Mouse (Mus musculus): Measurements from ENCODE around the gene Lancl1.
A peak's percentile ranks its signal among the peaks of the same experiment; 100 is the strongest.

Lancl1 gene

GRCm38 (mm10) chr1:67038246-67038987 is at the start of gene Lancl1:
Gene Lancl1, minus strand, starts transcription at chr1:67038872.
- peak; percentile 85 for DNase-seq (ENCODE audit: low read depth, low spot score)

- no peak for DNase-seq (ENCODE audit: low read depth, low spot score)
Observed at GRCm38 (mm10) chr1:67079146-67079545, 40.5 kb upstream of the Lancl1 start.

DNA sequence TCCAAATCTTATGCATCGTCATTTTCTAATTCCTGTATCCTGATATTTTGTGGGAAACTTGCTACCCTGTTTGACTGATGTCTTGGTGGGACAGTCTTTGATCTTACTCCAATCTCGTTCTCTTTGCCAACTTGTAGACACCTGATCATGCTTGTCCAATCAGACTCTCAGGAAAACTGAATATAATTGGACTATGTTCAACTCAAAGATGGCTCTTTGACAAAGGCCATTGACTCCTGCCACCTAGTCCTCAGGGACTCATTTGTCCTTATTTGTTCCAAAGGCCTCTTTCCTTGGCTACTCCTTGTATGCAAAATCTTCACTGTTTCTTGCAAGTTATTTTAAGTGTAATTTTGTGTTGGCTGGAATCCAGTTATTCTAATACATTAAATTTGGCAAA is 40.0 kb upstream of the Lancl1 start:
- DNase-seq (ENCODE audit: low read depth, low spot score): no peak

DNA sequence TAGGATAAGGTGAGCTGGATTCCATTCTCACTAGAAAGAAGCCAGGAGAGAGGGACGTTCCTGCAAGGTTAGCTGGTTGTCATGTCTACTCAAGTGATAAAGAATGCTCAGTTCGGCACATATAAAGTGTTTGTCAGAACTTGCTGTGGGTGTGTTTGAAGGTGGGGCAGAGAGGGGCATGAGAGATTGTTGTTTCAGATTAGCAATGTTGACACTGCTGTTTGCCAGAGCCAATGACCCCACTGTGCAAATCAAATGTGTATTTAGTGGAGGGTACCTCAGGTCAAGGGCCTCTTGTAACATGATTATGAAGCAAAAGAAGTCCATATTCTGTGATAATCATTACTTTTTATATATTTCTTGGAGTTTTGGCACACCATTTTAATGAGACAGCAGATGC is 39.1 kb upstream of the Lancl1 start:
- no peak for DNase-seq (ENCODE audit: low read depth, low spot score)

- DNase-seq (ENCODE audit: low read depth, low spot score): no peak
Observed at GRCm38 (mm10) chr1:67067561-67067960, 28.9 kb upstream of the Lancl1 start.

DNA sequence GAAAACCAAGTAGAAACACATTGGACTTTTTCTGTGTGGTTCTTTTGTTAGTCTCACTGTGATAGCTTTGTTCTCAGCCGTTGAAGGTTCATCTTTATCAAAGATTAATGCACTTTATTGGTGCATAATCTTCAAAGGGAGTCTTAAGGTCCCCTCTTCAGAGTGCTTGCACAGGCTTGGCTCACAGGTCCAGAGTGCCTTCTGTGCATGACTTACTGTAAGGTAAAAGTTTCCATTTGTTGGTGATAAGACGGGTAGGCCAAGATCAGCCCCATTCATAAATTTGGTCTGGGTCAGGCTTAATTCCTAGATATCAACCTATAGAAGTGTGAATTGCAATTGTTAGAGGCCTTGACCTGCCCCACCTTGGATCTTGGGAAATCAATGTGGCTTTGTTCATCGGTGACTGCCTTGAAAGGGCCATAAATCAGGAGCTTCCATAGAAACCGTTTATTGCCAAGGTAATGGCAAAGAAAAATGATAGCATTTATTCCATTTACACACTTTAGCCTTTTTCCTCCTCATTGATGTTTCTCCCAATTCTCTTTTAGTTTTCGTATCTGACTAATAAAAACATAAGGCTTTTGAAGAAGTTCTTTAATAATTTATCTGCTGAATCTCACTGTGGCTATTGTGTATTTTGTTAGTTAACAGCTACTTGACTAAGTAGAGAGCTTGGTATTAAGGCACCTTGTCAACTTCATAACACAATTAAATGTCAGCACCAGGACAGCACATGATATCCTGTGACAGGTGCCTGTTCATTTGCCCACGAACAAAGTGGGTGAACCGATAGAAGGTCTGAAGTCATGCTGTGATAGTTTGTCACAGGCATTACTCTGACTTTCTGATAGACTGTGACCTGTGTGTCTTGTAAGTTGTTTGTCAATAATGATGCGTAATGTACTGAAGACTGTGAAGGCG is 26.9 kb upstream of the Lancl1 start:
- no peak for DNase-seq (ENCODE audit: low read depth, low spot score)

- peak; percentile 81 for DNase-seq (ENCODE audit: low read depth, low spot score)
Observed at GRCm38 (mm10) chr1:67061456-67062085, 22.9 kb upstream of the Lancl1 start.

- DNase-seq (ENCODE audit: low read depth, low spot score): no peak
Observed at GRCm38 (mm10) chr1:67055816-67056215, 17.1 kb upstream of the Lancl1 start.

GRCm38 (mm10) chr1:67052721-67053120 is 14.0 kb upstream of the Lancl1 start:
- DNase-seq (ENCODE audit: low read depth, low spot score): no peak

DNA sequence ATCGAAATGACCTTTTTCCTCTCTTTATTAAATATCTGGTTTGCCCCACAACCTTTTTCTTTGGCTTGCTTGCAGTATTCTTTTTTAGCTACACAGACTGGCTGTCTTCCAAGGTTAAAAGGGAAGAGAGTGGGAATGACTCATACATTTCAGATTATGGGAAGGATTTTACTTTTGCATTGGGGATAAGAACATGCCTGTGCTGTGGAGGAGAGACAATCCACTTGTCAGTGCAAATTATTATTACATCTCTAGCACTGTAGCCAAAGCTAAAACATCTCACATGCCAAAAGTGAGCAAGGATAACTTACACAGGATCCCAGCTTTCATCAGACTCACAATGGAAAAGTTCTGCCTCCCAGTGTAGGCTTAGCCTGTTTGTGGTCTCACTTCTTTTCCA is 10.9 kb upstream of the Lancl1 start:
- peak; percentile 83 for DNase-seq (ENCODE audit: low read depth, low spot score)

GRCm38 (mm10) chr1:67048696-67049095 is 10.0 kb upstream of the Lancl1 start:
- peak; percentile 54 for DNase-seq (ENCODE audit: low read depth, low spot score)

DNA sequence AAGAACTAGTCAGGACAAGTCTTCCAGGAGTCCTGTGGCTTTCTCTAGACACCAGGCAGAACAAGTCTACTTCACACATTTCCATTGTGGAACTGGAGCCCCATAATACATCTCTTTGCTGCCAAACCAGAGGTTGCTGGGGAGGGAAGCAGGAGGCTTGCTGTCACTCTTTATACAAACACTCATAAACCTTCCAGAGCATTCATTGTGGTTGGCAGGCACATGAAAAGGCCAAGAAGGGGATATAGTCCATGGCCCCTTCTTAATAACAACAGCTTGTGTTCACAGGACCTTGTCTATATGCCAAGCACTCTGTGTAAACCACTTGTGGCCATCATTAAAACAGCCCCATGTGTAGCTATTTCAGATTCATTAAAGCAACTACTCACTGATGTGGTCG is 6.4 kb upstream of the Lancl1 start:
- no peak for DNase-seq (ENCODE audit: low read depth, low spot score)

DNA sequence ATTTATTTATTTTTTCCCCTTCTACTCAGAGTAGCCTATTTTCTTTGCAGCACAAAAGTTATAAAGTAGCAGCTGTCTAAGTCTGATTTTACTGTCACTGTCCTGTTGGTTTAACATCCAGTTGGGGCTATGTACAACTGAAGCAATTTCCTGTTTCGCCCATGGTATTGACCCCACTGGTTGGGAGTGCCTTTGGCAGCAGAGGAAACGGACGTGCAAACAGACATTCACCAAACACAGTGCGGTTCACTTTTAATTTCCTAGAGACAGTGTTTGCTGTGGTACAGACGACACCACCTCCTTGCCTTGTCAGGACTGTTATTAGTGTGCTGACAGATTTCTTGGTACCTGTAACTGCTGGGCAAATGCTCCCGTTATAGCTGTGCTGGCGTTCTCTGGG is 3.9 kb upstream of the Lancl1 start:
- no peak for DNase-seq (ENCODE audit: low read depth, low spot score)

- no peak for DNase-seq (ENCODE audit: low read depth, low spot score)
Observed at GRCm38 (mm10) chr1:67039083-67039482, 411 bp upstream of the Lancl1 start.

GRCm38 (mm10) chr1:67037198-67037597 is 1.5 kb downstream of the Lancl1 start:
- DNase-seq (ENCODE audit: low read depth, low spot score): no peak

- no peak for DNase-seq (ENCODE audit: low read depth, low spot score)
Observed at GRCm38 (mm10) chr1:67033278-67033677, 5.4 kb downstream of the Lancl1 start.

DNA sequence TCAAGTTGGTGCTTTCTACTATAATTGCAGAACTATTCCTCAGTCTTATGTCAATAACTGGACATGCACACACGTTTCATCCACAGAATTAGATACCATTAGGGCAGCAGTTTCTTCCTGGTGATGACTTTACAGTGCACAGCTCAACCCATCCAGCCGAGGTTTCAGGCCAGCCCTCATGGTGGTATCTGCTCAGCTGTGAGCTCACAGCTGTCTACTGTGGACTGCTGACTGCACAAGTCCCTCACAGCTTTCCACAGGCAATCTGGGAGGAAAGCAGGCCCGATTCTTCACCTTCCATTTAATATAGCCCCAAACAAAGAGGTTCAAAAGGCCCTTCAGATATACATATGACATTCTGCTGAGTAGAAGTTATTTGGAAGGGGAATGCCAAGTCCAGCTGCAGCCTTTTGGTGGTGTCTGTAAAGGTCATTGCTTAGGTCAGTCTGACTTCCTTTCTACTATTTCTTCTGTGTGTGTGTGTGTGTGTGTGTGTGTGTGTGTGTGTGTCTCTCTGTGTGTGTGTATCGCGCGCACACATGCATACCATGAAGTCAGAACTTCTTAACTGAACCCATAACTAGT is 11.7 kb downstream of the Lancl1 start:
- no peak for DNase-seq (ENCODE audit: low read depth, low spot score)

GRCm38 (mm10) chr1:67026142-67026541 is 12.5 kb downstream of the Lancl1 start:
- no peak for DNase-seq (ENCODE audit: low read depth, low spot score)

DNA sequence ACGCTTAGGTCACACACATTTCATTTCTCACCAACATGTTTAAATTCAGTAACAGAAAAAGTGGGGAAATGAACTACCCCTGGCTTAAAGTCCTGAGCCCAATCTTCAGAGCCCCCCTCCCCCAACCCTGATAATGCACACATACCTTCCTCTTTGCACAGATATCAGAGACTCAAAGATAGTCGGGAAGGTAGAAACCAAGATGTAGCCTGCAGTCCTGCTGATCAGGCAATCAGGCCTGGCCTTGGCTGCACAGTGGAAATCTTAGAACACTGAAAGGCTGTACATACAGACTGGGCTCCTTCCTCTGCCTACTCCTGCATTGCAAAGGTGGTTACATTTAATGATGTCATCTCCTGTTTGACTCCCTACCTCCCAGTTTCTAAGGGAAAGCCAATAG is 15.9 kb downstream of the Lancl1 start:
- DNase-seq (ENCODE audit: low read depth, low spot score): no peak

- no peak for DNase-seq (ENCODE audit: low read depth, low spot score)
Observed at GRCm38 (mm10) chr1:67022051-67022450, 16.6 kb downstream of the Lancl1 start.

DNA sequence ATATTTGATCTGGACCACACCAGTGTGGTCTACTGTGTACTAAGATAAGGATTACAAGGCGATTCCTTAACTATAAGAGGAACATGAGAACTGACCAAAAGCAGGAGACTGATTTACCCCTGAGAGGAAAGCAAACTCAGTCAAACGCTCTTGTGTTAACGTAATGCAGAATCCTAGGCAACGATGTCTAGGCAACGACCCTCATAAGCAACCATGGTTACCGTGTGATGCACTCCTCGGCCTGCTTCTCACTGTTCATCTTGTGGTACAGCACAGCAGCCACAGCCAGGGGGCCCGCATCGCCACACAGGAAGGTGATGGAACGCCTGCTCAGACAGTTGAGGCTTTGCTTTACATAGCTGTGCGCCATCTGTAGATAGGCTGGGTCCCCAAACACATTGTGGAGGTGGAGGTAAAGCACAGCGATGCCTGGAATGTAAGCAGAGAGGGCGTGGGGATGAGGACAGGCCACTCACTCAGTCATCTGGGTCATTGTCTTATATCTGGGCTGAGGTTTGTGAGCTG is 18.0 kb downstream of the Lancl1 start:
- DNase-seq (ENCODE audit: low read depth, low spot score): no peak
